Mouse (Mus musculus) lung, embryonic 14.5 days (tissue): ENCODE results near the gene Pgap1. TPM values are rescaled to one million over a fixed set of nuclear protein-coding genes. Genes with fewer than 3 reads are reported as not detected.

Source experiments
- ATAC-seq: fragments of 200-750 bp; cut with Nextera tagmentation; 2 replicates; pipeline ENCODE4 v1.8.0; 2017; ENCODE audit warnings: mild to moderate bottlenecking, moderate TSS enrichment, moderate library complexity; ENCODE audit not compliant: insufficient read depth
- DNase-seq: peaks from one replicate; pipeline ENCODE4 v3.0.0-alpha.2; 2015
- H3K27ac ChIP-seq: fragments of 300-500 bp; sonication (generic); 2 replicates; pipeline ENCODE4 v1.5.1; 2014; ENCODE audit warnings: low read depth, mild to moderate bottlenecking, moderate library complexity
- H3K27me3 ChIP-seq: fragments of 300-500 bp; sonication (generic); 2 replicates; pipeline ENCODE4 v1.6.1; 2014; ENCODE audit warnings: low read length, control low read depth; ENCODE audit not compliant: insufficient read depth
- H3K36me3 ChIP-seq: fragments of 300-500 bp; sonication (generic); 2 replicates; pipeline ENCODE4 v1.6.1; 2014; ENCODE audit warnings: control low read depth; ENCODE audit not compliant: insufficient read depth
- H3K4me1 ChIP-seq: fragments of 300-500 bp; sonication (generic); 2 replicates; pipeline ENCODE4 v1.6.1; 2014; ENCODE audit warnings: antibody characterized with exemption, control low read depth; ENCODE audit not compliant: insufficient read depth
- H3K4me2 ChIP-seq: fragments of 300-500 bp; sonication (generic); 2 replicates; pipeline ENCODE4 v1.6.1; 2014; ENCODE audit warnings: mild to moderate bottlenecking
- H3K4me3 ChIP-seq: fragments of 300-500 bp; sonication (generic); 2 replicates; pipeline ENCODE4 v1.5.1; 2014; ENCODE audit warnings: low read depth, low read length
- H3K9ac ChIP-seq: fragments of 300-500 bp; sonication (generic); 2 replicates; pipeline ENCODE4 v1.6.1; 2014
- H3K9me3 ChIP-seq: fragments of 300-500 bp; sonication (generic); 2 replicates; pipeline ENCODE4 v1.6.1; 2016; ENCODE audit warnings: low read depth, low read length, control low read depth
- CTCF ChIP-seq: IDR thresholded peaks from 2 replicates; pipeline ENCODE4 v1.5.1; 2016; ENCODE audit warnings: antibody characterized with exemption, low read depth
- WGBS: fragments of 180-500 bp; shearing (Covaris S2); extraction: QIAGEN DNeasy Blood & Tissue Kit; methylation state at CpG from one replicate; pipeline ENCODE4 v1.1.7; 2014; 5-methylcytosine and 5-hydroxymethylcytosine counted together
- polyA plus RNA-seq: library from polyadenylated mRNA; unstranded; fragments of >200 nt; fragmentation: Nextera tagmentation; extraction: Ambion mirVana; gene quantifications from 2 replicates; pipeline ENCODE4 v1.2.1, GENCODE M21; 2014

The Pgap1 gene
- polyA plus RNA-seq = 8.3 and 8.8 TPM in 2 replicates

DNA sequence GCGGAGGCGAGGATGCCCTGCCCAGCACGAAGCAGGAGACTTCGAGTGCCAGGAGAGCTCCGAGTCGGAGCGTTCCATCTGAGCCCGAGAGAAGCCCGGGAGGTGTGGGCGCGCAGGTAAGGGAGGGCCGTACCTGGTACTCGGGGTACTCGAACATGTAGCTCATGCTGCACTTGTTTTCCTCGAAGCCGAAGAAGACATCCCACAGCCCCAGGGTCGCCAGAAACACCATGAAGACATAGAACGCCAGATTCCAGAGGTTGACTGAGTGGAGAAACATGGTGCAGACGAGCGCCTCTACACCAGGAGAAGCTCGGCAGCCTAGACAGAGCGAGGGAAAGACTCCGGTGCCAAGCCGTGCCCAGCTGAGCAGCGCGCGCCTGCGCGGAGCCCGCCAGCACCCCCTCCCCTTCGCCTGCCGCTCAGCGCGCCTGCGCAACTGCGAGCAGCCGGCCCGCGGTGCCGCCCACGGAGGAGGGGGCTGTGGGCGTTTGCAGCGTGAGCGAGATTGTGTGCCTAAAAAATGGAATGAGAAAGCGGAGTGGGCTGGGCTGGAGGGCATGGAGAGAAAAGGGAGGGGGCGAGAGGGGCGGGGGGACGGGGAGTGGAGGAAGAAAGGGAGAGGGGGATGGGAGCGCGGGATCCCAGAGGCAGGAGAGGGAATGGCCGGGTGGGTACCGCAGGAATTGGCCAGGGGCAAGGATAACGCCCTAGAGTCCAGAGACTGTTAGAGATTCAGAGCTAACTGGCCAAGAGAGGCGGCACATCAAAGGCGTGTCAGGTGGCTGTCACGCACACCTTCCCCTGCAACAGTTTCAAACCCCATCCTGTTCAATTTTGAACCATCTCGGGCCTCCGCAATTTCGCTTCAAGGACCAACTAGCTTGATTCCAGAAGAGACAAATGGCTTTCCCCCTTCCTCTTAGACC is at the start of gene Pgap1:
Pgap1 (minus strand) TSS at position 384 of the 929 bp plus-strand sequence.
- H3K4me1 ChIP-seq = no peaks in the 10 kb centered on the region
- no peaks in the 10 kb centered on the region for H3K27me3 ChIP-seq
- H3K9ac ChIP-seq = peak within 1 kb of the TSS; percentile 68
- WGBS = under 1% methylated on average over 58 of the region's 59 CpGs
- no peak for TF ChIP-seq CTCF
- ATAC-seq = peak; percentile 99
- H3K27ac ChIP-seq = peak within 1 kb of the TSS; percentile 32
- H3K4me2 ChIP-seq = peak within 1 kb of the TSS; percentile 92
- H3K4me3 ChIP-seq = peak within 1 kb of the TSS; percentile 72
- peak; percentile 95 for DNase-seq
- H3K36me3 ChIP-seq = no peaks in the 10 kb centered on the region
- no peaks in the 10 kb centered on the region for H3K9me3 ChIP-seq

DNA sequence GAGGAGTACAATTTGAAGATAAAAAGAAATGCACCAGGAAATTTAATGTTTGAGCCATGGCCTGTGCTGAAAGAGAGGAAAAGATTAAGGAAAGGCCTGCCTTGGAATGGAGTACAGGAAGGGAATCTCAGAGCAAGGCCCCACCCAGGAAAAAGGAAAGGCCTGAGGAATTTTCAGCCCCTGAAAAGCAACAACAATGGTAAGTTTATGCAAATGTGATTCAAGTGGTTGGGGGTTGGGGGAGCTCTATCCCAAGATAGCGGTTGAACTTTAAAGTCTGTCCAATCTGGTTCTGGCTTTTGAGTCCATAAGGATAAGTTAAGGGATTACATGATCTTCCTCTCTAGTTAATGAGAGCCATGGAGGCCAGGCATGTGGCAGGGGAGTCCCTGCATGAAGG is 49.5 kb upstream of the Pgap1 start:
- Histone ChIP-seq H3K4me2 (no peak overlapping the region), H3K36me3 (no peaks in the 10 kb centered on the region), H3K27me3 (no peaks in the 10 kb centered on the region), H3K9me3 (no peaks in the 10 kb centered on the region), H3K4me3 (no peak overlapping the region), H3K9ac (no peak overlapping the region), H3K27ac (no peak overlapping the region), H3K4me1 (peaks cover 4% of the 10 kb centered on the region; the same call in 1 of the 2 replicates)
- no peak for TF ChIP-seq CTCF
- ATAC-seq (no peak), DNase-seq (peak; percentile 4)
- WGBS = 72% methylated on average over 1 of the region's 1 CpGs

DNA sequence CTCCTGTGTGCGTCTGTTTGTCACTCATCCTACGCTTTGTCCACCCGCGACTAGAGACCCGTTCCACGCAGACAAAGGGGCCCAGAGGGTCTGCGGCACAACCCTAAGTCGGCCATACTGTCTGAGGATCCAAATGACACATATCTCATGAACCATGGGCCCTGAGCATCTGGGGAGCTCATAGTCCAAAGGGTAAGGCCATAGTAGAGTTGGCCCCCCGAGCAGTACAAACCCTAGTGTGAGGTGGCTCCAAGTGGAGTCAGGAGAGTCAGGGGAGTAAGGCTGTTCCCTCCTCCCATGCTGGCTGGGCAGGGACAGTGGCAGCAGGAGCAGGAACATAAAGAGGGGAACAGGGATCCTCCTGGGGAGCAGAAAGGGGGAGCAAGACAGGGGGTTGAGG is 44.2 kb upstream of the Pgap1 start:
- no peak for TF ChIP-seq CTCF
- H3K36me3 ChIP-seq = no peaks in the 10 kb centered on the region
- no peak for ATAC-seq

DNA sequence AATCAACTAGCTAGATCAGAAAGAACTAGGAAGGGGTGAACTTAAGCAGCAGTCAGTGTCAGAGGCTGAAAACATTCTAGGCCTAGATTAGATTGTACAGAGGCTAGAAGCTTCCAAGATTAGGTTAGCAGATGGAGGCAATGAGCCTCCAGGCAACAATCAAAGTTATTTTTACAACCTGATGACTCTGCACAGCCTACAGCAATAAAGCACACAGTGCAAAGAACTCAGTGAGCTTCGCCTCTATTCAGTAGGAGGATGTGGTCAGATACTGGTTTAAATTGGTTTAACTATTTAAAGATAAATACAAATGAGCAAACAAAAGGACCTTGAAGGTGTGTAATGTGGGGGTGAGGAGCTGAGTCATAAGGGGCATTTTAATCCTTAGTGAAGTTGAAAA is 42.8 kb upstream of the Pgap1 start:
- no peak overlapping the region for H3K9ac ChIP-seq
- 77% methylated on average over 1 of the region's 1 CpGs for WGBS
- ATAC-seq (no peak), DNase-seq (no peak)
- no peak overlapping the region for H3K4me3 ChIP-seq
- H3K4me2 ChIP-seq = no peak overlapping the region
- no peak overlapping the region for H3K27ac ChIP-seq
- no peaks in the 10 kb centered on the region for H3K36me3 ChIP-seq
- H3K4me1 ChIP-seq = no peaks in the 10 kb centered on the region
- H3K27me3 ChIP-seq = no peaks in the 10 kb centered on the region
- no peak for TF ChIP-seq CTCF
- no peaks in the 10 kb centered on the region for H3K9me3 ChIP-seq

More for the DNA sequence above, 44.2 kb upstream of the Pgap1 start:
- DNase-seq = no peak
- no peak overlapping the region for H3K4me2 ChIP-seq
- 93% methylated on average over 9 of the region's 9 CpGs for WGBS
- H3K27ac ChIP-seq = no peak overlapping the region
- no peaks in the 10 kb centered on the region for H3K4me1 ChIP-seq
- H3K9ac ChIP-seq = no peak overlapping the region
- H3K9me3 ChIP-seq = no peaks in the 10 kb centered on the region
- H3K27me3 ChIP-seq = no peaks in the 10 kb centered on the region
- H3K4me3 ChIP-seq = no peak overlapping the region

DNA sequence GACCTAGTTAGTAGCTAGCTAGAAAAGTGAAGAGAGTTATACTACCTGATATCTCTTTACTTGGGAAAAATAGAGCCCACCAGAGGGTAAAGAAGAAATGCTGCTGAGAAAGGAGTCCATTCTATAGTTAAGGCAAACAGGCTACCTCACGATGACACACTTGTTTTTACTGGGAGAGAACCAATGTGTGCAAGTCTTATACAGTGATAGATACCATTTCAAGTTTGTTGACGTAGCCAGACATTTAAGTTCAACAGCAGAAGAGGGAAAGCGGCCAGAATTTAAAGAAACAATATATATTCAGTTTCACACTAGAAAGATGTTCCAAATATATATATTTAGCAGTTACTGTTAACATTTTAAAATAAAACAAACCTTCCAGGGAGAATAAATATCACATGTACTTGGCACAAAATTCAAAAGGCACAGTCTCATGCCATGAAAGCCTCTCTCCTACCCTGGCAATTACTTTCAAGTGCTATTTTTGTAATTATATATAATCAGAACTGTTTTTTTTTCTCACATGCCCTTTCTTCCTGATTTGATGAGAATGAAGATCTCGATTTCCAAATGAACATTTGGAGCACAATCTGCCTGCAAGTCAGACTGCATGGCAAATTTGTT is 40.2 kb upstream of the Pgap1 start:
- Histone ChIP-seq H3K36me3 (no peaks in the 10 kb centered on the region), H3K9ac (no peak overlapping the region), H3K9me3 (no peaks in the 10 kb centered on the region), H3K4me1 (no peaks in the 10 kb centered on the region), H3K4me3 (no peak overlapping the region), H3K4me2 (no peak overlapping the region), H3K27ac (no peak overlapping the region), H3K27me3 (no peaks in the 10 kb centered on the region)
- ATAC-seq = no peak
- TF ChIP-seq CTCF = no peak
- WGBS = 54% methylated on average over 4 of the region's 4 CpGs
- DNase-seq = peak; percentile 46

DNA sequence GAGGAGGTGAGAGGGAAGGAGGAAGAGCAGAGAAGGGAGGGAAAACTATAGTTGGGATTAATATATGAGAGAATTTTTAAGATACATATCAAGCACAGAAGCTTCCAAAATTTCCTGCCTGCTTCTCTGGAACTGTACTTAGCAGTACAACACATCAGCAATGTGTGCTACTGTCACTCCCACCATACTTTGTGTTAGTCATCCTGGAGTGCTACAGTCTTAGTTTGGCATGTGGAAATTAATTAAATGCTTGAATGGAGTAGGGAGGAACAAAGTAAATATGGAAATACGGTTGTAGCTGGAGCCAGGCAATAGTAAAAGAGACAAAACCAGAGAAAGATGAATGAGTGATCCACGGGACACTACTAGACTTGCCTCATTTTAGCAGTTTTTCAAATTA is 38.7 kb upstream of the Pgap1 start:
- H3K4me3 ChIP-seq = no peak overlapping the region
- H3K4me2 ChIP-seq = no peak overlapping the region
- H3K4me1 ChIP-seq = no peaks in the 10 kb centered on the region
- no peaks in the 10 kb centered on the region for H3K27me3 ChIP-seq
- WGBS = 81% methylated on average over 2 of the region's 2 CpGs
- ATAC-seq = no peak
- DNase-seq = no peak
- H3K9ac ChIP-seq = no peak overlapping the region
- no peaks in the 10 kb centered on the region for H3K36me3 ChIP-seq
- no peak for TF ChIP-seq CTCF
- H3K27ac ChIP-seq = no peak overlapping the region
- no peaks in the 10 kb centered on the region for H3K9me3 ChIP-seq

DNA sequence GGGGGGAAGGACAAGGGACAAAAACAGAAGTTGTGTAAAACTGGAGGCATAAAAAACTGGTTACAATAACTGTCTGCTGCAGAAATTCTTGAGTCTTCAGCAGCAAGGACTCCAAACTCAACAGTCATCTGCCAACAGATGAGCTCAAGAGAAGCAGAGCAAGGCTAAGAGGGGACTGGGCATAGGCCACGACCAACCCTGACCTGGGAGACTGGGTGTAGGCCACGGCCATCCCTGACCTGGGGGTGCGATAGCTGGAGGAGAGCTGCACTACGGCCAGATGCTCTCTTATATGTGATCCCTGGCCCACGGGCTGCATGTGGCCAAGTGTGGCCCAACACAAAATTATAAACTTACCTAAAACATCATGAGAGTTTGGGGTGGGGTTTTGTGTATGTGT is 29.6 kb upstream of the Pgap1 start:
- H3K9ac ChIP-seq = no peak overlapping the region
- TF ChIP-seq CTCF = no peak
- no peak for DNase-seq
- H3K4me3 ChIP-seq = no peak overlapping the region
- no peaks in the 10 kb centered on the region for H3K36me3 ChIP-seq
- WGBS = 88% methylated on average over 5 of the region's 5 CpGs
- H3K4me1 ChIP-seq = no peaks in the 10 kb centered on the region
- H3K27ac ChIP-seq = no peak overlapping the region
- no peaks in the 10 kb centered on the region for H3K27me3 ChIP-seq
- no peak overlapping the region for H3K4me2 ChIP-seq
- H3K9me3 ChIP-seq = no peaks in the 10 kb centered on the region
- ATAC-seq = no peak
